Comparison of ENCODE assay signal across 22 mouse cellular contexts in genomic region chr1:37603206-37603605, GRCm38 (mm10).
DNase-seq lines count a peak whose midpoint lies in the region; ATAC-seq and TF ChIP-seq lines count a peak whose summit lies in the region.
"Had no signal": no experiment of that assay in that cellular context is flagged by ENCODE, and none has a peak within 500 bp of the region (broad histone marks: within the 10 kb centered on the region; RNA-seq: fewer than 3 reads in every experiment).

No protein-coding gene starts in this region.

- no peaks in the 10 kb centered on the region for H3K9me3 ChIP-seq in intestine, embryonic 15.5 days
- H3K9me3 ChIP-seq in intestine, postnatal 0 days (ENCODE audit: control insufficient read depth): no peaks in the 10 kb centered on the region
- H3K9me3 ChIP-seq: embryonic facial prominence, embryonic 10.5 days; embryonic facial prominence, embryonic 12.5 days; forebrain, embryonic 10.5 days; forebrain, embryonic 12.5 days had no signal

- no peak overlapping the region for H3K4me3 ChIP-seq in intestine, embryonic 15.5 days (replicated peaks)
- no peak overlapping the region for H3K4me3 ChIP-seq in intestine, postnatal 0 days (ENCODE audit: low read depth, low read length)
- H3K4me3 ChIP-seq: embryonic facial prominence, embryonic 10.5 days; embryonic facial prominence, embryonic 12.5 days; forebrain, embryonic 10.5 days; forebrain, embryonic 12.5 days had no signal

- peak; percentile 52 for DNase-seq in urinary bladder, postnatal 14 days (ENCODE audit: low spot score)
- DNase-seq in urinary bladder, postnatal 10 days (ENCODE audit: low spot score): no peak
- DNase-seq in 3T3-L1 (ENCODE audit: low read depth, low spot score): peak; percentile 33
- DNase-seq in frontal cortex, adult 2 months (ENCODE audit: extremely low spot score in 1 of 2, low spot score in 1 of 2): no peak
- no peak for DNase-seq in cerebellum, adult 11 months
- DNase-seq: adrenal gland, adult 2 months; adrenal gland, postnatal 10 days; adrenal gland, postnatal 25 days; cerebellum, adult 11-12 months; cerebellum, adult 2 months; cerebellum, adult 9-10 months; cerebellum, postnatal 10 days; cerebellum, postnatal 25 days had no signal

- no peak overlapping the region for H3K9ac ChIP-seq in intestine, embryonic 15.5 days
- no peak overlapping the region for H3K9ac ChIP-seq in intestine, postnatal 0 days (ENCODE audit: low read depth, low read length)
- H3K9ac ChIP-seq: embryonic facial prominence, embryonic 12.5 days; forebrain, embryonic 12.5 days had no signal

- no peak overlapping the region for H3K4me2 ChIP-seq in intestine, embryonic 15.5 days (replicated peaks)
- H3K4me2 ChIP-seq in intestine, postnatal 0 days (replicated peaks; ENCODE audit: low read depth): no peak overlapping the region
- H3K4me2 ChIP-seq: embryonic facial prominence, embryonic 12.5 days; forebrain, embryonic 12.5 days had no signal

- no peak overlapping the region for H3K27ac ChIP-seq in intestine, embryonic 15.5 days
- peak overlapping the region; percentile 60 for H3K27ac ChIP-seq in intestine, postnatal 0 days (ENCODE audit: low read depth, low read length)
- H3K27ac ChIP-seq: embryonic facial prominence, embryonic 10.5 days; embryonic facial prominence, embryonic 12.5 days; forebrain, embryonic 10.5 days; forebrain, embryonic 12.5 days had no signal

- ATAC-seq in intestine, embryonic 15.5 days: peak; percentile 86
- peak; percentile 93 for ATAC-seq in intestine, postnatal 0 days
- ATAC-seq in erythroid progenitor cell, adult 5-6 weeks (replicated peaks; ENCODE audit: low FRiP score, poor library complexity, severe bottlenecking): no peak
- ATAC-seq: forebrain, embryonic 14.5 days; forebrain, embryonic 16.5 days had no signal

- TF ChIP-seq CTCF in intestine, postnatal 0 days (IDR thresholded peaks at IDR 0.05; ENCODE audit: low read depth): no peak

- no peaks in the 10 kb centered on the region for H3K4me1 ChIP-seq in intestine, embryonic 15.5 days (replicated peaks)
- H3K4me1 ChIP-seq in intestine, postnatal 0 days (replicated peaks; ENCODE audit: control insufficient read depth, insufficient read depth, low read length): no peaks in the 10 kb centered on the region
- H3K4me1 ChIP-seq: embryonic facial prominence, embryonic 12.5 days; forebrain, embryonic 12.5 days had no signal

- WGBS in intestine, embryonic 15.5 days: 79% methylated on average over 10 of the region's 10 CpGs
- 42% methylated on average over 10 of the region's 10 CpGs for WGBS in intestine, postnatal 0 days

- no peaks in the 10 kb centered on the region for H3K27me3 ChIP-seq in intestine, embryonic 15.5 days (replicated peaks)
- no peaks in the 10 kb centered on the region for H3K27me3 ChIP-seq in intestine, postnatal 0 days (replicated peaks; ENCODE audit: control insufficient read depth, insufficient read depth, low read length)
- H3K27me3 ChIP-seq: embryonic facial prominence, embryonic 12.5 days; forebrain, embryonic 12.5 days had no signal

- no peaks in the 10 kb centered on the region for H3K36me3 ChIP-seq in intestine, embryonic 15.5 days
- H3K36me3 ChIP-seq in intestine, postnatal 0 days (ENCODE audit: control insufficient read depth, insufficient read depth): no peaks in the 10 kb centered on the region
- H3K36me3 ChIP-seq: embryonic facial prominence, embryonic 10.5 days; embryonic facial prominence, embryonic 12.5 days; forebrain, embryonic 10.5 days; forebrain, embryonic 12.5 days had no signal

Comparison
In these comparisons a context has a peak if more than half of its experiments do, and no peak if none do; other contexts are left out.
1. DNase-seq: peak in urinary bladder, postnatal 14 days (single experiment) and 3T3-L1 (single experiment); none in urinary bladder, postnatal 10 days (single experiment), frontal cortex, adult 2 months (0 of 2) and cerebellum, adult 11 months (single experiment).